Mouse (Mus musculus): ENCODE measurements around the gene Ltb4r2. TPM values are rescaled to one million over a fixed set of nuclear protein-coding genes. Genes with fewer than 3 reads are reported as not detected.

Ltb4r2 gene
- polyA plus RNA-seq (2012; ENCODE audit: insufficient read depth, low replicate concordance): 3.2 and 5.6 TPM in 2 replicates

DNA sequence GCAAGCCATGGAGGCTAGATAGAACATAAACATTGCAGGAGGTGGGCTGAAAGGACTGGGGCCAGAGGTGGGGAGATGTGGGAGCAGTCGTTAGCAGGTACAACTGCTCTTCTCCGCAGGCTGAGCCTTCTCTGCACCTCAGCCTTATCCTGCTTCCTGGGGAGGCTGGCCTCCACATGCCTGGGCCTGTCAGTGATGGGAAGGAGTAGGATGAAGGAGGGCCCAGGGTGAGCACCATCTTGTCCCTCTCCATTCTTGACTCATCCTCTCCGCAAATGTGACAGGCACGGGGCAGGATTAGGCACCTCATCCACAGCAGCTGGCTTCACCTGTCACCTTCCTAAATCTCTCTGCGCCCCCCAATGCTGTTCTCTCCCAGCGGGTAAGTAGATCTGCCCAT is at the start of gene Ltb4r2:
Gene Ltb4r2 (plus strand): TSS at position 266 of the 400 bp plus-strand sequence.
- Histone ChIP-seq H3K4me1 (peaks cover 79% of the 10 kb centered on the region), H3K27me3 (replicated peaks) (peaks cover 18% of the 10 kb centered on the region), H3K4me3 (replicated peaks) (peak within 1 kb of the TSS; percentile 84), H3K9me3 (no peaks in the 10 kb centered on the region), H3K36me3 (replicated peaks; ENCODE audit: low read length) (peaks cover 11% of the 10 kb centered on the region)
- TF ChIP-seq GATA1 (IDR thresholded peaks at IDR 0.05; ENCODE audit: borderline replicate concordance, low read length) (no peak), FLI1 (IDR thresholded peaks at IDR 0.05; ENCODE audit: low read length) (no peak)

DNA sequence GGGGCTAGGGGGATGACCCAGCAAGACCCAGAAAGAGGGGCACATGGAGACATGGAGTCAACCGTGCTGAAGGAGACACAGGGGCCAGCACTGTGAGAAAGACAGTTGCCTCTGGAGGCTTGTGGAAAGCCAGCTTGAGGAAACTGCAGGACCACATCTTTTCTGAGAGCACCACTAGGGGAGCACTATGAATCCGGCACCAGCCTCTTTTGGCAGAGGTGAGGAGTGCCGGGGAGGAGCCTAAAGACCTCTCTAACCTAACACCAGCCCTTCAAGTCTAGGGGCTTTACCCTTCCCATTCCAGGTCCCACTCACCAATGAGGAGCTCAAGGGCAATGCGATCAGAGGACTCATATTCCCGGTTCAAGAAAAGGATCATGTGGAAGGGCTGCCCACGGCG is 49.4 kb upstream of the Ltb4r2 start:
- peaks cover 18% of the 10 kb centered on the region for H3K36me3 ChIP-seq (replicated peaks; ENCODE audit: low read length)
- peaks cover 48% of the 10 kb centered on the region for H3K4me1 ChIP-seq
- no peak overlapping the region for H3K4me3 ChIP-seq (replicated peaks)
- peaks cover 7% of the 10 kb centered on the region for H3K27me3 ChIP-seq (replicated peaks)
- no peaks in the 10 kb centered on the region for H3K9me3 ChIP-seq
- TF ChIP-seq FLI1 (IDR thresholded peaks at IDR 0.05; ENCODE audit: low read length): no peak
- TF ChIP-seq GATA1 (IDR thresholded peaks at IDR 0.05; ENCODE audit: borderline replicate concordance, low read length): no peak

DNA sequence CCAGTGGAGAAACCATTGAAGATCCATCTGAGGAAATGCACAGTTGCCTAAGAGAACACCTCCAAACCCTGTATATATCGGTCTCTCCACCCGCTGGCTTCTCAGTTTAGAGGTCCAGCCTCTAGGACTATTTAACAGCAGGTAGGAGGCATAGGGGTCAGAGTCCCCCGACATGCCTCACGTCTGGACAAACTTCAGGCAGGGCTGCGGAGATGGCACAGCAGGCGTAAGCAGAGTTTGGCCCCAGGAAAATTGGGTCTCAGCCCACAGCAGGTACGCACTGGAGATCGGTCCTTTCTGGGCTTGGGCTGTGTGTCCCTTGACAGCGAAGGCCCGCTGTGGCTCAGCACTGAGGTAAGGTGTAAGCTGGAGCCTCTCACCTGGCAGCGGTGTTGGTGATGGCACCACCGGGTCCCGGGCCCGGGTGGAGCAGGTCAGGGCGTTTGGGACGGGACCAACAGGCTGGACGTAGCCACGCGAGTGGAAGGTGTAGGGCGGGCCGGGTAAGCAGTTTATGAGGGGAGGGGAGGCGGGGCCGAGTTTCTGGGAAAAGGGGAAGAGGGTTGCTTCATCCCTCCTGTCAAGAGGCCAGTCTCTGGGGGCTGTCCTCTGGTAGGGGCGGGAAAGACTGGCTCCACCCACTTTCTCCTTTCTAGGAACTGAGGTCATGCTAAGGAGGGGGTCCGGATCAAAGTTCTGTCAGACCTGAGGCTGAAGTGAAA is 48.1 kb upstream of the Ltb4r2 start:
- Histone ChIP-seq H3K27me3 (replicated peaks) (peaks cover 7% of the 10 kb centered on the region), H3K36me3 (replicated peaks; ENCODE audit: low read length) (peaks cover 30% of the 10 kb centered on the region), H3K4me1 (peaks cover 51% of the 10 kb centered on the region), H3K4me3 (replicated peaks) (peak overlapping the region; percentile 89), H3K9me3 (no peaks in the 10 kb centered on the region)
- no peak for TF ChIP-seq GATA1 (IDR thresholded peaks at IDR 0.05; ENCODE audit: borderline replicate concordance, low read length)
- no peak for TF ChIP-seq FLI1 (IDR thresholded peaks at IDR 0.05; ENCODE audit: low read length)

DNA sequence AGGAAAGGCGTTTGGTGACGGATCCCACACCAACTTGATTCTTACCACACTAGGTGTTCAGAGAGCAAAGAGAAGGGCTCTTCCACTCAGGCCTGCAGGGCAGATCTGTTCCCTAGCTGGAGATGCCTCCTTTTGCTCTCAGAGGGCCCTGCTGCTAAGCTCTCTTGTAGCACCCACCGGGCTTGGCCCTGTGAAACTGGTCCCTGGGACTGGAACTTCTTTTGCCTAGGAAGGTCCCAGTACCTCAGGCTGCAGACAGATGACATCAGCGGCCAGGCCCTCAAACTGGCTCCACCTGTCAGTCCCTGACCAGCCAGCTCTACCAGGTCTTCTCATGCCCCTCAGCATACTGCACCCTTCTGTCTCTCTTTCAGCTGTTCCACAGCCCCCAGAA is 47.5 kb upstream of the Ltb4r2 start, which contains the start of gene Tgm1:
Gene Tgm1 (minus strand): TSS at position 198 of the 394 bp plus-strand sequence.
- Histone ChIP-seq H3K36me3 (replicated peaks; ENCODE audit: low read length) (peaks cover 34% of the 10 kb centered on the region), H3K4me3 (replicated peaks) (peak within 1 kb of the TSS; percentile 89), H3K9me3 (no peaks in the 10 kb centered on the region), H3K4me1 (peaks cover 51% of the 10 kb centered on the region), H3K27me3 (replicated peaks) (peaks cover 7% of the 10 kb centered on the region)
- no peak for TF ChIP-seq GATA1 (IDR thresholded peaks at IDR 0.05; ENCODE audit: borderline replicate concordance, low read length)
- no peak for TF ChIP-seq FLI1 (IDR thresholded peaks at IDR 0.05; ENCODE audit: low read length)

DNA sequence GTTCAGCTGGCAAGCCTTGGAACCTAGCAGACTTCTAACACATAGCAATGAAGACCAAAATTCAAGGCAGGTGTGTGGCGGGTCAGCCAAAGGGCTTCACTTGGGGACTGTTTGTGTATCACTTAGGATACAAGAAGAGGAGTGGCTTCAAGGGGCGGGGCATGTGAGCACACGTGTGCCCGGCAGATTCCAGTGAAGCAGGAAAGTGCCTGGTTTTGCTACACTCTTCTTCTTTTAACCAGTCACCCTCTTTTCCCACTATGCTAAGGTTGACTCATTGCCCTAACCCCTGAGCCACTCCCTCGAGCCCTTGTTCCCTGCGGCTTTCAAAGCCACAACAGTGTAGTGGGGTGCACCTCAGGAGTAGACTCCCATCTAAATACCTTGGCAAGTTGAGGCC is 46.3 kb upstream of the Ltb4r2 start:
- TF ChIP-seq FLI1 (IDR thresholded peaks at IDR 0.05; ENCODE audit: low read length) (no peak), GATA1 (IDR thresholded peaks at IDR 0.05; ENCODE audit: borderline replicate concordance, low read length) (no peak)
- peaks cover 42% of the 10 kb centered on the region for H3K36me3 ChIP-seq (replicated peaks; ENCODE audit: low read length)
- no peaks in the 10 kb centered on the region for H3K9me3 ChIP-seq
- H3K4me1 ChIP-seq: peaks cover 51% of the 10 kb centered on the region
- no peak overlapping the region for H3K4me3 ChIP-seq (replicated peaks)
- H3K27me3 ChIP-seq (replicated peaks): peaks cover 7% of the 10 kb centered on the region

DNA sequence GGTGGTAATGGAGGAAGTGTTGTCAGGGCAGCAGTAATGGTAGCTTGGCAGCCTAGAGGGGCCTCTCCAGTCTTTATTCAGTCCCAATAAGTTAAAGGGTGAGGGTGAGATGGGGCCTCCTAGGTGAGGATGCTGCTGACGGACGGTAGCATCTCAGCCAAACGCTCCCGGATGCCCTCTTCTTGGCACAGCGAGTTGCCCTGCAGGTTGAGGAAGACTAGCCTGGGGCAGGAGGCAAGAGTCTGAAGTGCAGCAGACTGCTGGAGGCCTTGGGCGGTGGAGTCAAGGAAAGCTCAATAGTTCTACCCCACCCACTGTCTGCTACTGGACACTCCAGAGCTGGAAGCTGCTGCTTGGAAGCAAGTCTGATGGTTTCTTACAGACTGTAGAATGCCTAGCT is 45.0 kb upstream of the Ltb4r2 start:
- Histone ChIP-seq H3K27me3 (replicated peaks) (peaks cover 7% of the 10 kb centered on the region), H3K9me3 (no peaks in the 10 kb centered on the region), H3K4me1 (peaks cover 60% of the 10 kb centered on the region), H3K36me3 (replicated peaks; ENCODE audit: low read length) (peaks cover 50% of the 10 kb centered on the region), H3K4me3 (replicated peaks) (no peak overlapping the region)
- no peak for TF ChIP-seq FLI1 (IDR thresholded peaks at IDR 0.05; ENCODE audit: low read length)
- no peak for TF ChIP-seq GATA1 (IDR thresholded peaks at IDR 0.05; ENCODE audit: borderline replicate concordance, low read length)

DNA sequence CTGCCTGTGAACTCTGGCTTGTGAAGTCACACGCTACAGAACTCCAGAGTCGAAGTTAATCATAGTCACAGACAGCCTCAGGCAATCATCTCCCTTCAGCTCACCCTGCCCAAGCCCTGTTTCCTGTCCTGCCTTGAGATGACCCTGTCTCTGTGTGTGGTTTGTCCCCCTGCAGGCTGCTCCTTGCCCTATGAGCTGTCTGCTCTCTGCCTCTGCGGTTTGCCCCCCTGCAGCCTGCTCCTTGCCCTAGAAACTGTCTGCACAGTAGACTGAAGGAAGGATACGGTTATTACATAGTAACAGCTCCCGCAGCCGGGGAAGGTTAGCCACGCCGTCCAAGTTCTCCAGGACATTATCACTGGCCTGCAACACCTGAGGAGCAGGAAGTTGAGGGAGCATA is 44.3 kb upstream of the Ltb4r2 start:
- peaks cover 61% of the 10 kb centered on the region for H3K4me1 ChIP-seq
- TF ChIP-seq FLI1 (IDR thresholded peaks at IDR 0.05; ENCODE audit: low read length) (no peak), GATA1 (IDR thresholded peaks at IDR 0.05; ENCODE audit: borderline replicate concordance, low read length) (no peak)
- H3K36me3 ChIP-seq (replicated peaks; ENCODE audit: low read length): peaks cover 50% of the 10 kb centered on the region
- no peak overlapping the region for H3K4me3 ChIP-seq (replicated peaks)
- peaks cover 3% of the 10 kb centered on the region for H3K27me3 ChIP-seq (replicated peaks)
- no peaks in the 10 kb centered on the region for H3K9me3 ChIP-seq

DNA sequence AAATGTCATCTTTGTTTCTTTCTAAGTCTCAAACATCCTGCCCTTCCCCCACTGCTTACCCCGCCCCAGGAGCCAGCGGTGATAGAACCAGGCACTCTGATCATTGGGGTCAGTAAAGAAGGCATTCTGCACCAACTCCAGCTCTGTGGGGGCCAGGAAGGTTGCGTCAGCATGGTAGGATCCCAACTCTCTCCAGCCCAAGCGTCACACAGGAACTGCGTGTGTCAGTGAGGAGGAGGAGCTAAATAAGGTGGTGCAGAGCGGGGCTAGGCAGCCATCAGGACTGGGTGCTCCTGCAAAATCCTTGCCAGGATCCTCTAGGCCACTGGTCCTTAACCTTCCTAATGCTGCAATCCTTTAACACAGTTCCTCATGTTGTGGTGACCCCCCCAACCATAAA is 41.5 kb upstream of the Ltb4r2 start:
- Histone ChIP-seq H3K36me3 (replicated peaks; ENCODE audit: low read length) (peaks cover 50% of the 10 kb centered on the region), H3K9me3 (no peaks in the 10 kb centered on the region), H3K4me3 (replicated peaks) (no peak overlapping the region), H3K4me1 (peaks cover 64% of the 10 kb centered on the region), H3K27me3 (replicated peaks) (no peaks in the 10 kb centered on the region)
- TF ChIP-seq GATA1 (IDR thresholded peaks at IDR 0.05; ENCODE audit: borderline replicate concordance, low read length) (no peak), FLI1 (IDR thresholded peaks at IDR 0.05; ENCODE audit: low read length) (no peak)

DNA sequence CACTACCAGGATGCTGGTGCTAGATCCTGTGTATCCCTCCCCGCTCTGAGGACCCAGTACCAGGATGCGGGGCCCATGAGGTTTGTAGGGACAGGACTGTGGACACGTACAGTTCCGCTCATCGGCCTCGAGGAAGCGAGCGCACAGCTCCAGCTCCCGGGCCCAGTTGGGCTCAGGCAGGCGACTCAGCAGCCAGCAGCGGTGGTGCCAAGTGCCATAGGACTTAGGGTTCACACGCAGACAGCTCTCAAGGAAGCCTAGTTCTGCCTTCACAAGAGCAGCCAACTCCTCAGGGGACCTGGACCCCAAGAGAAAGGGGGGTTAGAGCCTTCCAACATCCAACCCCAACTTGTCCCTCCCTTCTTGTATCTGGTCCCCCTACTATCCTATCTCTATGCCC is 40.6 kb upstream of the Ltb4r2 start:
- Histone ChIP-seq H3K4me3 (replicated peaks) (no peak overlapping the region), H3K36me3 (replicated peaks; ENCODE audit: low read length) (peaks cover 50% of the 10 kb centered on the region), H3K27me3 (replicated peaks) (no peaks in the 10 kb centered on the region), H3K9me3 (no peaks in the 10 kb centered on the region), H3K4me1 (peaks cover 61% of the 10 kb centered on the region)
- TF ChIP-seq FLI1 (IDR thresholded peaks at IDR 0.05; ENCODE audit: low read length) (no peak), GATA1 (IDR thresholded peaks at IDR 0.05; ENCODE audit: borderline replicate concordance, low read length) (no peak)

DNA sequence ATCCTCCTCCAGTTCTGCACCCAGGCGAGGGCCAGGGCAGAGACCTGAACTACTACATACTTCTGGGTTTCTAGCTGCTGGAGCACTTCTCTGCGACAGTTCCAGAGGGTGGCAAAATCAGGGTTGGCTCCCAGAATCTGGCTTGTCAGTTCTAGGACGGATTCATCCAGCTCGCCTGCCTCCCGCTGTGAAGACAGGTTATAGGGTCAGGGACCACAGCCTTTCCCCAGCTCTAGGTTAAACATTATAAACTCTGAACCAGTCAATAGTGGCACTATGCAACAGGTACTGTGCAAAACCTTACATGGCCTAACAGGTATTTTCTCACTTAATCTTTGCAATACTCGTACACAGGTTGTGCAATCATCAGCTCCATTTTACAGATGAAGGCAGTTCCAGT is 40.2 kb upstream of the Ltb4r2 start:
- no peaks in the 10 kb centered on the region for H3K27me3 ChIP-seq (replicated peaks)
- peaks cover 59% of the 10 kb centered on the region for H3K4me1 ChIP-seq
- H3K4me3 ChIP-seq (replicated peaks): peak overlapping the region; percentile 97
- TF ChIP-seq FLI1 (IDR thresholded peaks at IDR 0.05; ENCODE audit: low read length) (no peak), GATA1 (IDR thresholded peaks at IDR 0.05; ENCODE audit: borderline replicate concordance, low read length) (no peak)
- peaks cover 48% of the 10 kb centered on the region for H3K36me3 ChIP-seq (replicated peaks; ENCODE audit: low read length)
- H3K9me3 ChIP-seq: no peaks in the 10 kb centered on the region
